Mouse (Mus musculus) spleen, adult 2 months (tissue): ENCODE results near the gene Flii.

Experiments used
- CTCF ChIP-seq: fragments of 200-500 bp; IDR thresholded peaks from 2 replicates; pipeline ENCODE4 v1.5.1; 2011; ENCODE audit warnings: mild to moderate bottlenecking, inconsistent platforms; ENCODE audit not compliant: insufficient read depth, insufficient read length, insufficient replicate concordance; ENCODE audit errors: extremely low read depth
- POLR2A ChIP-seq: fragments of 200-500 bp; IDR thresholded peaks from 2 replicates; pipeline ENCODE4 v1.6.1; 2011; ENCODE audit warnings: low read depth, low read length, inconsistent platforms

DNA sequence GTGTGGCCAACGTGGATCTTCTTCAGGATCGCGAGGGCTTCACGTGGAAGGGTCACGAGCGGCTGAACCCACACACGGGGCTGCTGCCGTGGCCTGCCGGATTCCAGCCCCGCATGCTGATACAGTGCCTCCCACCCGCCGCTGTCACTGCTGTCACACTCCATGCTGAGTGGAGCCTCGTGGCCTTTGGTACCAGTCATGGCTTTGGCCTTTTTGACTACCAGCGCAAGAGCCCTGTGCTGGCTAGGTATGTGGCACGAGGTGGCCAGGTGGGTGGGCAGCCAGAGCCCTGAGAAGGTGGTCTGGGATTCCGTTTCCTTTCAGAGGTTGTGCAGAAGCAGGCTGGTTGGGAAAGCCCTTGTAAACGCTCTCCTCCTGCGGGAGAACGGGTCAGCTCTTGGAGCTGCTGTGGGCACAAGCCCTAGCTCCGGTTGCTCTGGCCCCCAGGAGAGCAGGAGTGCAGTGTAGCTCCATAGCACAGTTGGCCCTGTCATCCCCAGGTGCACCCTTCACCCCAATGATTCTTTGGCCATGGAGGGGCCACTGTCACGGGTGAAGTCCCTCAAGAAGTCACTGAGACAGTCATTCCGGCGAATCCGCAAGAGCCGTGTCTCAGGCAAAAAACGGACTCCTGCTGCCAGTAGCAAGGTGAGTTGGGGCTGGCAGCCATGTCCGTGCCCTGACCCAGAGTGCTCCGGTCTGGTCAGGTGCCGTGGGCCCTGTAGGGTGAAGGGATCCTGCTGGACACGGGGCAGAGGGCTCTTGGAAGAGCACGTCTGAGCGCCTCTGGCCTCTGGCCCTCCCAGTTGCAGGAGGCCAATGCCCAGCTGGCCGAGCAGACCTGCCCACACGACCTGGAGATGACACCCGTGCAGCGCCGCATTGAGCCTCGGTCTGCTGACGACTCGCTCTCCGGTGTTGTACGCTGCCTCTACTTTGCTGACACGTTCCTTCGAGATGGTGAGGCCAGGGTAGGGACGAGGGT is 17.3 kb downstream of the Flii start:
- TF ChIP-seq CTCF, result no peak
- TF ChIP-seq POLR2A, result no peak
